Mouse (Mus musculus) Patski (cell line): ENCODE measurements around the gene Eef2. TPM values are rescaled to one million over a fixed set of nuclear protein-coding genes. Genes with fewer than 3 reads are reported as not detected.
"Not testable (repeated sequence)": the region's sequence is repeated elsewhere in the genome, so short reads cannot be mapped to it uniquely, and the experiment has no call there.

ENCODE experiments used
- ATAC-seq: fragments of 100-300 bp; one replicate; pipeline ENCODE4 v1.8.0; 2021
- CTCF ChIA-PET: fragments of 350-600 bp; sonication (Branson Sonifier 250); formaldehyde crosslinking; loops from one replicate; lab custom pipeline; 2022; ENCODE audit warnings: inconsistent platforms; lab: Charles Lee
- POLR2A ChIA-PET: fragments of 350-600 bp; sonication (Branson Sonifier 250); formaldehyde crosslinking; loops from one replicate; lab custom pipeline; 2022; ENCODE audit warnings: antibody characterized with exemption, inconsistent platforms; lab: Charles Lee
- DNase-seq: peaks from one replicate; pipeline ENCODE4 v3.0.0-alpha.2; 2011; ENCODE audit warnings: low read depth, low spot score
- H3K27me3 ChIP-seq: fragments of 371-371 bp; one replicate; pipeline ENCODE4 v1.5.1; 2021
- CTCF ChIP-seq: fragments of 100-300 bp; IDR thresholded peaks from one replicate; pipeline ENCODE4 v1.5.1; 2021
- in situ Hi-C: fragments of 300-500 bp; cut with MboI; formaldehyde crosslinking; loops from 3 replicates; pipeline ENCODE4 v1.11.1; 2018; ENCODE audit warnings: low pct_unique_long_range_greater_than_20kb, mixed read lengths
- polyA plus RNA-seq: library from polyadenylated mRNA; unstranded; gene quantifications from one replicate; pipeline ENCODE4 v1.2.3, GENCODE M21; 2021

Gene Eef2
- polyA plus RNA-seq, 1 experiment from 2014 or later, result 1,798 TPM

GRCm38 (mm10) chr10:81179451-81180342 is 3.3 kb downstream of the Eef2 start:
- ATAC-seq (no peak), DNase-seq (no peak)
- TF ChIP-seq CTCF, result no peak
- POLR2A ChIA-PET, result interaction anchor here (1.0 kb wide), 1 partner anchor 70 kb away, joined by 3 read pairs; no protein-coding TSS in a partner anchor
- no peaks in the 10 kb centered on the region for H3K27me3 ChIP-seq
- CTCF ChIA-PET, result no interaction called here
- in situ Hi-C loops, result loop anchor here (5.0 to 10.0 kb wide), 3 partner anchors 105 to 255 kb away; partner anchors contain the start of gene Thop1

GRCm38 (mm10) chr10:81180946-81181345 is 4.5 kb downstream of the Eef2 start:
- no peak for ATAC-seq
- POLR2A ChIA-PET, result no interaction called here
- H3K27me3 ChIP-seq, result no peaks in the 10 kb centered on the region
- no peak for TF ChIP-seq CTCF
- in situ Hi-C loops, result no loop called here
- CTCF ChIA-PET, result no interaction called here
- DNase-seq, result no peak

GRCm38 (mm10) chr10:81181860-81182259 is 5.4 kb downstream of the Eef2 start:
- CTCF ChIA-PET, H3K27me3 ChIP-seq, ATAC-seq, POLR2A ChIA-PET, DNase-seq, in situ Hi-C loops: not testable (repeated sequence)

- ATAC-seq, result peak; percentile 80
These were observed 6.2 kb downstream of the Eef2 start, which contains the start of gene Dapk3 for GRCm38 (mm10) chr10:81182336-81183333. TSS of gene Dapk3 (plus strand) at chr10:81183005.

GRCm38 (mm10) chr10:81183805-81184204 is 7.4 kb downstream of the Eef2 start, which contains the start of gene 4930442H23Rik:
TSS of gene 4930442H23Rik (minus strand) at chr10:81183849.
- no peak for ATAC-seq
- POLR2A ChIA-PET, result interaction anchor here (1.4 kb wide), 1 partner anchor 9 kb away, joined by 6 read pairs; no protein-coding TSS in a partner anchor
- in situ Hi-C loops, result no loop called here

More at GRCm38 (mm10) chr10:81182336-81183333, 6.2 kb downstream of the Eef2 start, which contains the start of gene Dapk3:
- ChIA-PET CTCF (no interaction called here), POLR2A (interaction anchor here (1.4 kb wide), 1 partner anchor 10 kb away, joined by 6 read pairs; no protein-coding TSS in a partner anchor)
- no peaks in the 10 kb centered on the region for H3K27me3 ChIP-seq
- in situ Hi-C loops, result no loop called here
- DNase-seq, result peak; percentile 99
- TF ChIP-seq CTCF, result no peak

GRCm38 (mm10) chr10:81184765-81185164 is 8.3 kb downstream of the Eef2 start:
- no peak for ATAC-seq
- CTCF ChIA-PET, result interaction anchor here (1.1 kb wide), 1 partner anchor 38 kb away, joined by 4 read pairs; no protein-coding TSS in a partner anchor
- no peak for TF ChIP-seq CTCF
- DNase-seq, result no peak
- in situ Hi-C loops, result no loop called here
- POLR2A ChIA-PET, result no interaction called here
- no peaks in the 10 kb centered on the region for H3K27me3 ChIP-seq

More at GRCm38 (mm10) chr10:81183805-81184204, 7.4 kb downstream of the Eef2 start, which contains the start of gene 4930442H23Rik:
- no peak for DNase-seq
- no peaks in the 10 kb centered on the region for H3K27me3 ChIP-seq
- TF ChIP-seq CTCF, result no peak
- CTCF ChIA-PET, result interaction anchor here (0.8 kb wide), 1 partner anchor 105 kb away, joined by 3 read pairs; no protein-coding TSS in a partner anchor

- TF ChIP-seq CTCF, result no peak
- ChIA-PET POLR2A (interaction anchor here (0.6 kb wide), 1 partner anchor 50 kb away, joined by 5 read pairs; no protein-coding TSS in a partner anchor), CTCF (no interaction called here)
- ATAC-seq (no peak), DNase-seq (no peak)
- H3K27me3 ChIP-seq, result no peaks in the 10 kb centered on the region
- in situ Hi-C loops, result no loop called here
These were observed 10.7 kb downstream of the Eef2 start for GRCm38 (mm10) chr10:81187161-81187560.

GRCm38 (mm10) chr10:81189821-81190220 is 13.4 kb downstream of the Eef2 start:
- POLR2A ChIA-PET, result interaction anchor here (0.7 to 1.8 kb wide), 3 partner anchors 12 to 33 kb away, joined by 5 to 11 read pairs (median 6); no protein-coding TSS in a partner anchor
- H3K27me3 ChIP-seq, result no peaks in the 10 kb centered on the region
- in situ Hi-C loops, result no loop called here
- TF ChIP-seq CTCF, result no peak
- DNase-seq (no peak), ATAC-seq (no peak)
- CTCF ChIA-PET, result interaction anchor here (1.3 kb wide), 1 partner anchor 55 kb away, joined by 3 read pairs; no protein-coding TSS in a partner anchor

- ATAC-seq, result no peak
- in situ Hi-C loops, result no loop called here
- no peak for TF ChIP-seq CTCF
- POLR2A ChIA-PET, result interaction anchor here (1.1 to 1.8 kb wide), 2 partner anchors 12 to 34 kb away, joined by 5 to 6 read pairs; no protein-coding TSS in a partner anchor
- H3K27me3 ChIP-seq, result no peaks in the 10 kb centered on the region
- CTCF ChIA-PET, result interaction anchor here (1.3 to 4.4 kb wide), 2 partner anchors 27 to 54 kb away, joined by 3 to 23 read pairs; no protein-coding TSS in a partner anchor
- DNase-seq, result no peak
These were observed 13.9 kb downstream of the Eef2 start for GRCm38 (mm10) chr10:81190236-81190911.
